Mouse (Mus musculus) CD4-positive helper T cell, adult 2 months (primary cell): ENCODE measurements around the gene Gal3st2.
A peak's percentile ranks its signal among the peaks of the same experiment; 100 is the strongest.
"Not testable (repeated sequence)": the region's sequence is repeated elsewhere in the genome, so short reads cannot be mapped to it uniquely, and the experiment has no call there.

Source experiments
- DNase-seq: peaks from one replicate; pipeline ENCODE4 v3.0.0-alpha.2; 2012; ENCODE audit warnings: low read depth, missing footprints, low spot score

Gene Gal3st2

DNA sequence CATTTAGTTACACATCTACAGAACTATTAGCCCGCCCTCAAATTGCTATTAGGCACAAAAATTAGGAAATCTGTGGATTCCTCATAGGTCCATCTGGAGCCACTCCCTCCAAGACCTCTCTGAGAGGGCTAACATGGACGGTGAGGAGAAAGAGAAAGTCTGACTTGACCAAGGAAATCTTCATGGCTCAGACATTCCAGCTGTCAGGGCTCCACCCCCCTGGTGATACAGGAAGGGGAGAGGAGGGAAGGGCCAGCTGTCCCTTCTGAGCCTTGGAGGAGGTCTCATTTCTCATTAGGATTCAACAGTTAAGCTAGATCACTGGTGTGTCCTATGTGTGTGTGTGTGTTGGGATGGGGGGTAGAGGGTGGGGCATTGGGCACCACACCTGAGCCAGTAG, at the start of gene Gal3st2:
TSS of gene Gal3st2 (plus strand) at position 259 of the 400 bp plus-strand sequence.
- not testable (repeated sequence) for DNase-seq

DNA sequence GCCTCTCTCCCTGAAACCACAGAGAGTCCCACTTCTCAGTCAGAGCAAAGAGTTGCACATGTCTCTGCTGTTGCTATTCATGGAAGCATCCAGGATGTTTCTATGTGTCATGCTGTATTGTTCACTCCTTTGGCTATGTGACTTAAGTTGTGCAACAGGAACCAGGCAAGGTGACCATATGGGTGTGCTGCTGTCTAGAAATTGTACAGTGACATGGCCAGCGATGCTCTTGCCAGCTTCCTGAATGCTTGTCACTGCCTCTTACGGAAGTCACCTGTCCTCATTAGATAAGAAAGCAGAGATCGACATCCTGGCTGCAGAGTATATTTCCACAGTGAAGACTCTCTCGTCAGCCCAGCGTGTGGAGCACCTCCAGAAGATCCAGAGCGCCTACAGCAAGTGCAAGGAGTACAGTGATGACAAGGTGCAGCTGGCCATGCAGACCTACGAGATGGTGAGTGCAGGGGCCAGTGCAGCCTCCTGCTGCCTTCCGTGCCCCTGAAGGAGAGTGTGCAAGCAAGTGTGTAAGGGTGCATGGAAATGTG, 49.5 kb upstream of the Gal3st2 start:
- DNase-seq, result no peak

DNA sequence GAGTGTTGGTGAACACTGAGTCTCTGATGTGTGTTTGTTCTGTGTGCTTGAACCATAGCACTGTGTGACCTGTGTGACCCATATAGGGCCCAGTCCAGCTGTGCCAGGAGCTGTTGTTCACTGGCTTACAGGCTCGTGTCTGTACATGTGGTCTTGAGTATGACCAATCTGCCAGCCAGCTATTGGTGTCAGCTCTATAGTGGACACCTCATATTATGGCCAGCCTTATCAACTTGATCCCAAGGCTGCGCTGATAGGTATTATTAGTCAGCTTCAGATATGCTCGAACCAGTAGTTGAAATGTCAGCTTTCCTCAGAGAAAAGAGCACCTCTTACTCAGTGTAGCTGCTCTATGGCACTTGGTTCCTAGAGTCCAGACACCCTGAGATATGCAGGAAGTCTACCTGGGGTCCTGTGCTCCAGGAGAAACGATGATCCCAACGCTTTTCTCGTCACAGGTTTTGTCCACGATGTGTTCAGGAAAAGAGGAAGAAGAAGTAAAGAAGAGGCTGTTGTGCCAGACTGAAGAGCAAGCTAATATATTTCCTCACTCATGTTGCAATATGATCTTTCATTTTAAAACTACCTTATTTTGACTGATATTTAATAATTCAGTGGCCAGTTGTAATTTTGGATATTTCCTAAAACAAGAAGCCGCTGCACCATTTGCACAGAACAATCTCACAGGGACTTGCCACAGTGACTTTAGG, 43.1 kb upstream of the Gal3st2 start:
- DNase-seq, result no peak

DNA sequence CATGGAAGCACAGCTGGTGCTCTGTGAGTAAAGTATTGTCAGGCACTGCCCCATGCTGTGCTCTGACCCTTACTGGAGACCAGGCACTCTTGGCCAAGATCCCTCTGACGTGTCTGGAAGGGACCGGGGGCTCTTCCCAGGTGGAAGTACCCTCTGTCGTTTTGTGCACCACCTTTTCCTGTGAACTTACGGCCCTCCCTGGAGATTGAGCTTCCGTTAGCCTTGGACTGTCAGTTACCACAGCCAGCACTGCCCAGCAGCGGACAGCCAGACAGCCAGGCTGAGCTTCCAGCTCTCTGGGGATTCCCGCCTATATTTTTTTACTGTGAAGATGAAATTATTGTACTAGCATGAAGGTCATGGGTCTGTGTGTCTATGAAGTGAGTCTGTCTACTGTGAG, 42.4 kb upstream of the Gal3st2 start:
- no peak for DNase-seq

DNA sequence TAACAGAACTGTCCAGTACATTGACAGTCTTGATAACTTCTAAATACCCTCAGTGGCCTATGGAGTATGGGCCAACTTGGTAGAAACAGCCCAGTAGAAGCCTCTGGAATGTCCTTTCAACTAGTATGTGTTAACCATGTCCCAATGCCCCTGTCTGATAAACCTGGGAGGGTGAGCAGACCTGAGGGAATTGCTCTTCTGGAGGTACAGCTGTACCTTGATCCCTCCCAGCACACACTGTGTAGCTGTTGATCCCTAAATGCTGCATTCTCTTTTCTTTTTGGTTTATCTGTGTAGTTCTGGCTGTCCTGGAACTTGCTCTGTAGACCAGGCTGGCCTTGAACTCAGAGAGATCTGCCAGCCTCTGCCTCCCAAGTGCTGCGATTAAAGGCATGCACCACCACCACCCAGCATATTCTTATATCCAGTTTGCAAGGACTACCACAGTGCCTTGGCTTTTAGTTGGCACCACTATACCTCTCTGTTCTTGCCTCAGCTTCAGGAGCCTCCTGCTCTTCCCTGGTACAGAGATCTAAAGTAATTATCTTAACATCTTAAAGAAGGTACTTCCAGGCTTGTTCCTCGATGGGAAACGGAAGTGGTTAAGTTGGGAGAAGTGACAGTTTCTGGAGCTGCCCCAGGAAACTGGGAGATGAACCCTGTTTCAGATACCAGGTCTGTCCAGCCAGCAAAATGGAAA, 37.2 kb upstream of the Gal3st2 start:
- peak; percentile 6 for DNase-seq

- DNase-seq, result no peak
Measured at GRCm38 (mm10) chr1:93824609-93825008, 36.5 kb upstream of the Gal3st2 start, which contains the start of gene D2hgdh. Gene D2hgdh (plus strand): TSS chr1:93824909.

DNA sequence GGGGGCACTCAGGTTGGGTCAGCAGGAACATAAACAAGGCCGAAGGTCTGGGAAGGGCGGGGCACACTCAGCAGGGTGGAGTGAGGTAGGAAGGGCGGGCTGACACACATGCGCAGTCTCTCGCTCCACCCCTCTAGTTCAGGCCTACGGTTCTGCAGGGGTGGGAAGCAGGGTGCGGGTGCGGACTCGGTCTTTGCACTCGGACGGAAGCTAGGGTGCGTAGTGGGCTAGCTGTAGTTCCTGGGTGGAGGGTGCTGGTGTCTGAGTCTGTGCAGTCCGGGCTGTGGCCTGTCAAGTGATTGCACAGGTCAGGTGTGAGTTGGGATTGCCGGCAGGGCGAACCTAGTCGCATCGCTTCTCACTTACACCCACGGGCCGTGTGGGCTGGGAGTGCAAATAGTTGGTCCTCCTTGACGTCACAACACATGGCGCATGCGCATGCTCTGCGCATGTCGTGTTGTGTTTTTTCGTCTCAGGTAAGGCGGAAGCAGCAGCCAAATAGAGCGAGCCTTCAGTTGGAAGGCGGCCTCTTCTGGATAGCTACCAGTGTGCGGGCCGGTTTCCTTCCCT, 35.9 kb upstream of the Gal3st2 start:
- DNase-seq, result peak; percentile 99

GRCm38 (mm10) chr1:93825771-93826539, 35.2 kb upstream of the Gal3st2 start:
- DNase-seq, result peak; percentile 10

- DNase-seq, result no peak
Measured at GRCm38 (mm10) chr1:93826540-93826835, 34.6 kb upstream of the Gal3st2 start.

DNA sequence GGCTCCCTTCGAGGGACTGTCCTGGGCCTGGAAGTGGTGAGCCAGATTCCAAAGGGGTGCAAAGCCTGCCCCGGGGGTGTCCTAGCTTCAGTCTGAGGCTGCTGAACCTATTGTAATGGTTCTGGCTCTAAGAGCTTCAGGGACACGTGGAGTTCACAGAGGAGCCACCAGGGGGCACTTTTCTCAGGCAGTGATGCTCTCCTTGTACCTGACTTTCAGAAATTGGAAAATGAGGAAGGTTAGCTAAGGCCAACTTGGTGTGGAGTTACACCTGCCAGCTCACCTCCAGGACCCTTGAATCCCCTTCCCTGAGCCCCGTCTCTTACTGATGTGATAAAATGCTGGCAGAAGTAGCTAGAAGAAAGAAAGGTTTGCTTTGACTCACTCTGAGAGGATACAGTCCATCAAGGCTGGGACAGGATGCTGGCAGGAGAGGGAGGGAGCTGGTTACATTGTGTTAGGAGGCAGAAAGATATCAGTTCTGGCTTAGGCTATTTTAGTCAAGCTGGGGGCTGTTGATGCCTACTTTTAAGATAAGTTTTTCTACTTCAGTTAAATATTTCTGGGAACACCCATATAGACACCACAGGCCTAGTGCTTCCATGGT, 28.2 kb upstream of the Gal3st2 start:
- DNase-seq, result not testable (repeated sequence)

DNA sequence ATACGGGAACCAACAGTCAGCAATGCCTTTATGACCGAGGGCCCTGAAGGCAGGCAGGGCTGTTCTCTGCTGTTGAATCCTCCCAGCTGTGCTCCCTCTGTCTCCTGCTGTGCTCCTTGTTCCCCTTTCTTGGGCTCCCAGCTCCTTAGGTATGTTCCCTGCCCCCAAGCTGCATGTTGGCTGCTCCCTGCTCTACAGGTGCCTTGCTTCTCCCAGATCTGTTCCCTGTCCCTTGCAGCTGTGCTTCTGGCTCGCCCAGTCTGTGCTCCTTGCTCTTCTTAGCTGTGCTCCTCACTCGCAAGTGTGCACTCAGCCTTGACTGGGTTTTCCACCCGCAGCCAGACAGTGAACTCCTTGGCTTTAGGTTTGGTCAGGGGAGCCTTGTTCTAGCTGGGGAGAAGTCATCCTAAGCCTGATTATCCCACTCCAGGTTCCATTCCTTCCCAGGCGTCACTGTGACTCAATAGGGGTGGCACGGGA, 26.4 kb upstream of the Gal3st2 start:
- no peak for DNase-seq

- DNase-seq, result no peak
Measured at GRCm38 (mm10) chr1:93835211-93835610, 25.9 kb upstream of the Gal3st2 start.

DNA sequence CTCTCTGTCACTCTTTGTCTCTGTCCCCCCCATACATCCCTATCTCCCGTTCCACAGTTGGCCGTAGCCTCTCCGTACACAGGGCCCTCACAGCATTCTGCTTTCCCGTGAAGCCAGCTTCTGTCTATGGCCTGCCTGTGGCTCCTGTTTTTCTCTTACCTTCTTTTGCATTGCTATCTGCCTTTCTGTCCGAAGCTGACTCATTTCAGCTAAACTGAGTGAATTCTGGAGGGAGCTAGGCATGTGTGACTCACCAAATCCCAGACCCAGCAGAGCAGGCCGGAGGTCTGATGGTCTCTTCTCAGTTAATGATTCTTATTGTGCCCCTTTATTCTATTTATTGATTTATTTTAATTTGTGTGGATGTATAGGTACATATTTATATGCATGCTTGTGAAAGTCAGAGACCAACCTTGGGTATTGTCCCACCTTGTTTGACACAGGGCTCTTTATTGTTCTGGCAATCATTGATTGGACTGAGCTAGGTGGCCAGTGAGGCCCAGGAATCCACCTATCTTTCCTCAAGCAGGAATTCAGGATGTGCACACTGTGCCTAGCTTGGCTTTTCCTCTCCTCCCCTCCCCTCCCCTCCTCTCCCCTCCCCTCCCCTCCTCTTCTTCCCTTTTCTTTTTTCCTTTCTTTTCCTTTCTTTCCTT, 25.1 kb upstream of the Gal3st2 start:
- no peak for DNase-seq

- DNase-seq, result no peak
Measured at GRCm38 (mm10) chr1:93836532-93836913, 24.6 kb upstream of the Gal3st2 start.

GRCm38 (mm10) chr1:93837335-93837734, 23.8 kb upstream of the Gal3st2 start:
- no peak for DNase-seq

DNA sequence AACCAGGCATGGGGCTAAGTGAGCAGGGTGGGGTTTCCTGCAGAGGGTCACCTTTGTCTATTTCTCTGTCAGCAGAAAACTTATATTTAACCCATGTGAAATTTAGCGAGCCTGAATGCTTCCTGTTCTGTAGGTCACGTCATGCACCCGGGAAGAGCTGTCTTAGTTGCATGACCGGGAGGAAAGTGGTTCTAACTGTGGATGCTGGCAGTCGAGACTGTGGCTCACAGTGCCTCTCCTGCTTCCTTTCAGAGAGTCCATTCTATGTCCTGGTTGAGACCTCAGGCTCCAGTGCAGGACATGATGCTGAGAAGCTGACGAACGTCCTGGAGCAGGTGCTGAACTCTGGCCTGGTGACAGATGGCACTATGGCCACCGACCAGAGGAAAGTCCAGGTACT, 22.5 kb upstream of the Gal3st2 start:
- not testable (repeated sequence) for DNase-seq

DNA sequence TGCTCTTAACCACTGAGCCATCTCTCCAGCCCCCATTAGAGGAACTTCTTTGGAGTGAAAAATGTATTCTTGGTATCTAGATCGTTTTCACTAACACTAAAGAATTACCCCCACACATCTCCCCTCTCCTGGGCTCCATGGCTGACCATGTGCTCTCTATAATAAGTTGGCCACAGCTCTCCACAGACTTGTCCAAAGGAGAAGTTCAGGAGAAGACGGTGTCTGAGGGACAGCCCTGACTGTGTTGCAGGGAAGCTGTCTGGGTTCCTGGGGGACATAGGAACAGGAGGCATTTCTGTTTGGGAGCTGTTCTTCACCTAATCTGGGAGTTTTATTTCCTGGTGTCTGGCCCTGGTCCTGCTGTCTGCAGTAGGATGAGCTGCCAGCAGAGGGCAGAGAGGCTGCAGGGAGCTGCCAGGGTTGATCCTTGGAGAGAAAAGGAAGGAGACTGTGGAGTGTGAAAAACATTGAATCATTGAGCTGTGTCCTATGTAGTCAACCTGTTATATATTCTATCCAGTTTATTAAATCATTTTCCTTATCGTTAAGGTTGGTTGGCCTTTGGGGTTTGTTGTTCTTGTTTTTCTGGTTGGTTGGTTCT, 15.2 kb upstream of the Gal3st2 start:
- not testable (repeated sequence) for DNase-seq

GRCm38 (mm10) chr1:93855790-93856189, 5.3 kb upstream of the Gal3st2 start:
- not testable (repeated sequence) for DNase-seq

DNA sequence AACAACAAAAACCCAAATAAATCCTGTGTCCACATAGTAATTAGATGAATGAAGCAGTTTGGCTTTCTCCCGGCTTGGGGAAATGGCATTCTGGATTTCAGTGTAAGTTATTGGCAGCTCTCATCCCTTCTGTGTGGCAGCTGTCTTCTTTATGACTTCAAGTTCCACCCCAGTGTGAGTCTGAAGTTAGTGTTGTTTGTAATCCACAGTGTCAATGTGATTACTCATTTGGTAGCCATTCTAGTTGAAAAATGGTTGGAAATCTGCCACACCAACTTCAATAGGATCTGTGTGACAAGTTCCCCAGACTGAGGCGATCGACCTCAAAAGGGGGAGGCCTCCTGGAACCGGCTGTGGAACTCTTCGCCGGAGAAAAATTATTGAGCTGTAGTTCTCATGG, 3.7 kb upstream of the Gal3st2 start:
- no peak for DNase-seq

DNA sequence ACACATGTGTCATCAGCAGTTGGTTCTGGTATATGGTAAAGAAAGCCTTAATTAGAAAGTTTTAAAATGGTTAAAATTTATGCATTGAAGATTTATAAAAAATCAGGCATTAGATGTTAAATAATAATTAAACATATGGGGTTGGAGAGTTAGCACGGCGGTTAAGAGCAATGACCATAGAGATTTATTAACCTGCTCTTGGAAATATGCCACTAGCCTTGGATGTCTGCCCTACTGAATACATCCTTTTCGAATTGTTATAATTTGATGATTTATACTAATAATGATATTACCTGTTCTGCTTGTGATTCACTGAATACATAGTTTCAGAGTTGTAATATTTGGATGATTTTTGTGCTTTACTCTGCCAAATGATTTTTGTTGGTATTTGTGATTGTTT, 3.1 kb upstream of the Gal3st2 start:
- DNase-seq, result no peak
